Mouse (Mus musculus): ENCODE results near the gene Spns3. TPM values are rescaled to one million over a fixed set of nuclear protein-coding genes. Genes with fewer than 3 reads are reported as not detected.

The Spns3 gene
- polyA plus RNA-seq, 1 experiment from 2014 or later: not detected

DNA sequence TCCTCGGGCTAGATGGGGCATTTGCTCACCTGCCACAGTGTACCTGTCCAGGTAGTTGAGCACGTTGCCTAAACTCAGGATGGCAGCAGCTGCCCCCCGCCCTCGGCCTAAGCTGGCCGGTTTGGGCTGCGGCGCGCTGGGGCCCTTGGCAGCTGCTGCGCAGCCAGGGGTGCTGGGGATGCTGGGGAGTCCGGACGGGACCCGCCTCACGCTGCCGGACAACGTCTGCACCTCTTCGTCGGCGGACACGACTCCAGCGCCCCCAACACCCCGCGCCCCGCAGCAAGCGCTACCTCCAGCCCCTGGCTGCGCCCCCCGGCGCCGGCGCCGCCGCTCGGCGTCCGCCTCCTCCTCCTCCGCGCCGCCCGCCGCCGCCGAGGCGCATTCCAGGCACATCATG is 60.9 kb downstream of the Spns3 start:
- WGBS (ENCODE audit: missing documents): 1% methylated on average over 36 of the region's 42 CpGs
- Histone ChIP-seq H3K36me3 (ENCODE audit: inconsistent target) (no peaks in the 10 kb centered on the region), H3K4me3 (ENCODE audit: inconsistent target) (no peak overlapping the region), H3K27ac (no peak overlapping the region), H3K79me2 (ENCODE audit: inconsistent target) (no peaks in the 10 kb centered on the region)

DNA sequence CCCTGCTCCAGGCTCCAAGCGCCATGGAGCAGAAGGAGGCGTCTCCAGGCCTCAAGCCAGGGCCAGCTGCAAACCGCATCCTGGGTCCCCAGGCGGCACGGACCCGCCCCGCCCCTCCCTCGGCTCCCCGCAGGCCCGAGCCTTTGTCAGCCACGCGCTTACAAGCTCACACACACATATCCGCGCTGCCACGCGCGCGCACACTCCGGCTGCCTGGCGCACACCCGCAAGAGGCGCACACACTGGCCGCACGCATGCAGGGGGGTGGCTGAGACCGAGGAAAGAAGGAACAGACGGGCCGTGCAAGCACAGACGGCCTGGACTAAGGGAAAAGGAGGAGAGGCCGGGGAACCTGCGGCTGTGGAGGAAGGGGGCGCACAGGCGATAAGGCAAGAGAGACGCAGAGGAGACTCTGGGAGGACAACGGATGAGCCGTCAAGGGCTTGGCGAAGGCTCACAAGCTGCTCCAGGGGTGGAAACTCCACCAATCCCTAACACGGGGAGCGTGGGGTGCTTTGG is 61.5 kb downstream of the Spns3 start:
- Histone ChIP-seq H3K4me3 (ENCODE audit: inconsistent target) (no peak overlapping the region), H3K36me3 (ENCODE audit: inconsistent target) (no peaks in the 10 kb centered on the region), H3K27ac (no peak overlapping the region), H3K79me2 (ENCODE audit: inconsistent target) (no peaks in the 10 kb centered on the region)
- WGBS (ENCODE audit: missing documents): 3% methylated on average over 38 of the region's 38 CpGs

DNA sequence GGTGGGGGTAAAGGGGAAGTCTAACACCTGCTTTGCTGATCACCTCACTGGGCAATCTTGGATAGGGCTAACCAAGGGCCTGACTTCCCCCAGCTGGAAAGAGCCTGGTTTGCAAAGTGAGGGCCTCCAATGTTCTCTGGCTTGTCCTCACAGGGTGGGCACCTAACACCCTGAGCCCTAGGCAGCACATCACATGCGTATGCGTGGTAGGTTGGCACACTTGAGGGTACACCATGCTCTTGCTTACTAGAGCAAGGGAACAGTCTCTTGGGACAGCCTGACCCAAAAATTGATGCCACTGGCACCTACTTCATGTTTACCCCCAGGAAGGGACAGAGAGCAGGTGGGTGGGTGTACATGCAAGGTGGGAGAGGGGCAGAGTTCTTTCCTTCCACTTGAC is 62.6 kb downstream of the Spns3 start:
- H3K36me3 ChIP-seq (ENCODE audit: inconsistent target): no peaks in the 10 kb centered on the region
- H3K27ac ChIP-seq: no peak overlapping the region
- H3K79me2 ChIP-seq (ENCODE audit: inconsistent target): no peaks in the 10 kb centered on the region
- 57% methylated on average over 2 of the region's 2 CpGs for WGBS (ENCODE audit: missing documents)
- no peak overlapping the region for H3K4me3 ChIP-seq (ENCODE audit: inconsistent target)

DNA sequence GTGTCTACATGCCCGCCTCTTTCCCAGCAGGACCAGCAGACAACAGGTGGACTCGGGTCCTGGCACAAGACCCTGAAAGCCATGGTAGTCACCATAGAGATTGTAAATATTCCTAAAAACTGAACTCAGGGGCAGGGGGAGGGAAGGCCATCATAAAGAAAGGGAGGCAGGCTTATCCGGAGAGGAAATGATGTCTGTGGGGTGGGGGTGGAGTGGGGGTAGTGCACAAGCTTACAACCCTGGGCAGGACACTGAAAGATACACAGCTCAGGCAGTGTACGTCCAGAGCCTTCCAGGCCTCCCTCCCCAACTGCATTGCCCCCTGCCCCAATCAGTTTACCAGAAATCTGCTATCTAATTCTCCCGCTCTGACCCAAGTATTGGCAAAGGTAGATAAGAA is 63.1 kb downstream of the Spns3 start:
- no peak overlapping the region for H3K4me3 ChIP-seq (ENCODE audit: inconsistent target)
- H3K27ac ChIP-seq: no peak overlapping the region
- no peaks in the 10 kb centered on the region for H3K36me3 ChIP-seq (ENCODE audit: inconsistent target)
- 34% methylated on average over 5 of the region's 5 CpGs for whole genome bisulfite sequencing (ENCODE audit: missing documents)
- H3K79me2 ChIP-seq (ENCODE audit: inconsistent target): no peaks in the 10 kb centered on the region

DNA sequence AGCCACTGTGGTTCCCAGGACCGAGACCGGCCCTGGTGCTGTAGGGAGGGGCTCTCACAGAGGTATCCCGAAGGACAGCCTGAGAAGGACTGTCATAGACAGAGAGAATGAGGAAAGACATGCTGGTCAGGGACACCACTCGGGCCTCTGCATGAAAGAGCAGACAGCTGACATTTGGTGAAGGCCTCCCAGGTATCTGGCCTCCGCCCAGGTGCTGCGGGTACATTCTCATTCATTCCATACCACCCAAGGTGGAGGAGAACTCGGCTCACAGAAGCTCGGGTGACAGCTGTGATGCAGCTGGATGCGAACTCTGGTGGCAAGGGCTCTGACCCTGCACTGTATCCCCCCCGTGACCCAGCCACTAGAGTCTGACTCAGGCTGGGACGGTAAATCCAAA is 64.3 kb downstream of the Spns3 start:
- H3K4me3 ChIP-seq (ENCODE audit: inconsistent target): no peak overlapping the region
- WGBS (ENCODE audit: missing documents): 72% methylated on average over 11 of the region's 11 CpGs
- H3K27ac ChIP-seq: no peak overlapping the region

DNA sequence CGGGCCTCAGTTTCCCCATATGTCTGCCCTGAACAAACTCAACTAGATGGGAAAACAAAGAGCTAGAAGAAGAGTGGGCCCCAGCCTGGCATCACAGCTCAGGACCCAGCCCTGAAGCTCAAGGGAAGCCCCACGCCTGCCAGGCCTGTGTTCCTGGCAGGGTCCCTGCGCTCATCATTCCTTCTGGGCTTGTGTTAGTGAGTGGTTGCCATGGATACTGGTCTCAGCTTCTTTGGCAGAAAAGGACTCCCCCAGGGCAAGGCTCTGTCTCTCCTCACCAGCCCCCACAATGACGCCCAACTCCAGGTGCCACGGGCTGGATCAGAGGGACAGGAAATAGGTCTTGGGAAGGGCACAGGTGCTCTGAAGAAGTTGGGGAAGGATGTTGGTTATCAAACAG is 65.1 kb downstream of the Spns3 start:
- Histone ChIP-seq H3K27ac (no peak overlapping the region), H3K4me3 (ENCODE audit: inconsistent target) (no peak overlapping the region), H3K79me2 (ENCODE audit: inconsistent target) (no peaks in the 10 kb centered on the region), H3K36me3 (ENCODE audit: inconsistent target) (no peaks in the 10 kb centered on the region)
- WGBS (ENCODE audit: missing documents): 46% methylated on average over 5 of the region's 5 CpGs

More for the DNA sequence above, 64.3 kb downstream of the Spns3 start:
- Histone ChIP-seq H3K36me3 (ENCODE audit: inconsistent target) (no peaks in the 10 kb centered on the region), H3K79me2 (ENCODE audit: inconsistent target) (no peaks in the 10 kb centered on the region)

DNA sequence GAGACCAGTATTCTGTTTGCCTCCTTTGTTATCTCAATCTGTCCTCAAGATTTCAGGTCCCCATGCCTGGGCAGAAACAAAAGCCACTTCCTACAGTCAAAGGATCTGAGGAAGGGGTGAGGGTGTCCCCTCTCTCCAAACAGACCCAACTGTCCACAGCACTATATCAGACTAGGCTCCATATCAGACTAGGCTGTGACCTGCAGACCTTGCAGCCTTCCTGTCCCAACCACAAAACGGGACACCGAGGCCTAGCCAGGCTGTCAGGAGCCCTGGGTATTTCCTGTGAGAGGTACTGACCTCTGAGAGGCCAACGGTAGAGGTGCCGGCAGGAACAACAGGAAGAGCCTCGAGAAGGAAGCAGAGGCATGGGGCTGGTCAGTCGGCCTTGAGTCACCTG is 65.8 kb downstream of the Spns3 start:
- WGBS (ENCODE audit: missing documents): 18% methylated on average over 6 of the region's 6 CpGs
- Histone ChIP-seq H3K79me2 (ENCODE audit: inconsistent target) (no peaks in the 10 kb centered on the region), H3K36me3 (ENCODE audit: inconsistent target) (no peaks in the 10 kb centered on the region), H3K27ac (no peak overlapping the region), H3K4me3 (ENCODE audit: inconsistent target) (no peak overlapping the region)

DNA sequence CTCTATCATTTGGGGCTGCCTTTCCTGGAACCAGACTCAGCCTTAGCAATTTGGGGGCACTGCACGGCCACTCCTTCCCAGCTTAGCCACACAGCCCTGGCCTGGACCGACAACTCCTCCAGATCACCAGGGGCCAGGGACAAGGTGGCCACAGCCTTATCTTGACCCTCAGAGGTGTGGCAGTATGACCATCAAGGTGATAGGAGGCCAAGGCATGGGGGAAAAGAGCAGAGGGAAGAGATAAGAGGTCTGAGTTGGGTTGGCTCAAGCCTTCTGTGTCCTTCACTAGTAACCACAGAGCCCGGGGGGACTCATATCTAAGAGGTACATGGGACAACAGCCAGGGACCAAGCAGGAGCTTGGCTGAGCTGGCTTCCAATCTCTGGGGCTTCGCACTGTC is 68.4 kb downstream of the Spns3 start:
- no peaks in the 10 kb centered on the region for H3K36me3 ChIP-seq (ENCODE audit: inconsistent target)
- H3K79me2 ChIP-seq (ENCODE audit: inconsistent target): no peaks in the 10 kb centered on the region
- 62% methylated on average over 4 of the region's 4 CpGs for WGBS (ENCODE audit: missing documents)
- no peak overlapping the region for H3K27ac ChIP-seq
- H3K4me3 ChIP-seq (ENCODE audit: inconsistent target): no peak overlapping the region

DNA sequence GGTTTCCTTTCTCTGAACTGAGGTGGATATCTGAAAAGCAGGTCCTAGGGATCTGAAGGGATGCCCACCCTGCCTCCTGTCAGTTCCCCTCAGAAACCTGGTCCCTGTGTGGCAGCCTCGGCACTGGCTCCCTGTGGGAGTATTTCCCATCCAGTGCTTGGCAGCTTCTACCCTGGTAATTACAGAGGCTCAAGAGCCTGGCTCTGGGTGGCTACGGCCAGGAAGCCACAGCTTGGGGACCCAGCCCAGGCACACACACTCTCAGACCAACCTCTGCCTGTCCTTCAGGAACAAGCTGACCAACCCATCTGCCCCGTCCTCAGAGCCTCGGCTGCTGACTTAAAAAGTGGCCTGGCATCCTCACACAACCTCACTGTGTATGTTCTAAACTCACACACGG is 69.0 kb downstream of the Spns3 start:
- WGBS (ENCODE audit: missing documents): 61% methylated on average over 5 of the region's 5 CpGs
- Histone ChIP-seq H3K4me3 (ENCODE audit: inconsistent target) (no peak overlapping the region), H3K27ac (no peak overlapping the region)

DNA sequence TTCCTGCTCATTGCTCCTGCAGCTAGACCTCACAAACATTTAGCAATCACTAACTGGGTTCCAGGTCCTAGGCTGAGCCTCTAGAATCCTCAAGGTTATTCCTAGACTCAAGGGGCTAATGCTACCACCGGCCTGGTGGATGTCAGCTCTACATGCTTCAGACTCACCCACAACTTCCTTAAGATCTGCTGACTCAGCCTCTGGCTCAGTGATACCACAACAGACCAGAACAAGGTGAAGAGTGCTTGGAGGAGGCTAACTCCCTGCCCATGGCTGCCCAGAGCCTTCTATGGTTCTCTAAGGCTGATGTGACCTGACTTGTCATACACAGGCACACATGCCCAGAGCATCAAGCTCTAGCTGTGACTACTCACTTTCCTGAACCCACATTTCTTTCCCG is 70.8 kb downstream of the Spns3 start:
- Histone ChIP-seq H3K79me2 (ENCODE audit: inconsistent target) (no peaks in the 10 kb centered on the region), H3K36me3 (ENCODE audit: inconsistent target) (no peaks in the 10 kb centered on the region), H3K27ac (no peak overlapping the region), H3K4me3 (ENCODE audit: inconsistent target) (no peak overlapping the region)
- 35% methylated on average over 2 of the region's 2 CpGs for WGBS (ENCODE audit: missing documents)

More for the DNA sequence above, 69.0 kb downstream of the Spns3 start:
- Histone ChIP-seq H3K36me3 (ENCODE audit: inconsistent target) (no peaks in the 10 kb centered on the region), H3K79me2 (ENCODE audit: inconsistent target) (no peaks in the 10 kb centered on the region)

DNA sequence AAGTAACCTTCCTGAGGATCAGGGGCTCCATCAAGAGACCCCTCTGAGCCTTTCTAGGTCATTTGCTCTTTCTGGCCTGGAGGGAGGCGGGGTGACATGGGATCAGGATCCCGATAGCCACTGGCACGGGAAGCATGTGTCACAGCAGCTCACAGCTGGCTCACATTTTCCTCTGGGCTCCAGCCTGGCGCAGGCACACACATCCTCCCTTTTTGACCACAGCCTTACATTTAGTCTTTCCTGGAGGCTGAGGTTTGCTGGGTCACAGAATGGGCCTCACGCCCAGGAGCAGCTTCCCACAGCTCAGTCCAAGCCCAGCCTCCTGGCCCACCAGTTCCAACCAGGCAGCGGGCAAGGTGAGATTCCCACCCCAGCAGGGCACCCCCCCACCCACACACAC is 72.1 kb downstream of the Spns3 start:
- Histone ChIP-seq H3K27ac (no peak overlapping the region), H3K4me3 (ENCODE audit: inconsistent target) (no peak overlapping the region), H3K36me3 (ENCODE audit: inconsistent target) (no peaks in the 10 kb centered on the region), H3K79me2 (ENCODE audit: inconsistent target) (no peaks in the 10 kb centered on the region)
- 68% methylated on average over 6 of the region's 6 CpGs for WGBS (ENCODE audit: missing documents)

DNA sequence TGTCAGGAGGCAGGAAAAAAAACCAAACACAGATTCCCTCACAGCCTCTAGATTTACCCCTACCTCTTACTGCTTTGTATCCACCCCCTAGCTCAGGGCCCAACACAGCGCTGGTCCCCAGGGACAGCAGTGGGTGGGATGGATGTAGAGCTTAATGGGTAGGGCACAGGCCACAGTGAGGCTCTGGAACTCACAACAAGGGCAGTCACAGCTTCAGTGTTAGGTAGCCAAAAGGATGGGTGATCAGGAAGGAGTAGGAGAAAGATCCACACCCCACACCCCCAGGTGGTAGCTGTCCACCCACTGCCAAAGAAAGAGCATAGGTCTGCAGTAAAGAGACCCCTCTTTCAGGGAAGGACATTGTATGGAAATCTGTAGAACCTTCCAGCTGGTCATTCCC is 72.7 kb downstream of the Spns3 start:
- H3K4me3 ChIP-seq (ENCODE audit: inconsistent target): no peak overlapping the region
- 88% methylated on average over 1 of the region's 1 CpGs for whole genome bisulfite sequencing (ENCODE audit: missing documents)
- no peak overlapping the region for H3K27ac ChIP-seq
- no peaks in the 10 kb centered on the region for H3K79me2 ChIP-seq (ENCODE audit: inconsistent target)
- H3K36me3 ChIP-seq (ENCODE audit: inconsistent target): no peaks in the 10 kb centered on the region

DNA sequence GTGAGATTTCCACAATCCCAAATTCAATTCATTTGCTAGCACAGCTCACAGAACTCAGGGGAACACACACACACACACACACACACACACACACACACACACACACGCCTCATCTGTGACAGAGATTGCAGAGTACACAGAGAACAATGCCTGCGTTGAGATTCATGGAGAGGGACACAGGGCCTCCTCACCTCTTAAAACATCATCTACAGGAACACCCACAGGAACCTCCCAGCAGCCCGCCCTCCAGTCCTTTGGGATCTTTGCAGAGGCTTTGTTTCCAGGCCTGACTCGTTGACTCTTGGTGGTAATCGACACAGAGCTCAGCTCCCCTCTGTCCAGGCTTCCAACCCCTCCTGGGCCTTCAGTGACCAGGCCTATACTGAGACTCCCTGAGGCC is 73.1 kb downstream of the Spns3 start:
- H3K36me3 ChIP-seq (ENCODE audit: inconsistent target): no peaks in the 10 kb centered on the region
- H3K4me3 ChIP-seq (ENCODE audit: inconsistent target): no peak overlapping the region
- H3K27ac ChIP-seq: no peak overlapping the region
- H3K79me2 ChIP-seq (ENCODE audit: inconsistent target): no peaks in the 10 kb centered on the region
- WGBS (ENCODE audit: missing documents): 69% methylated on average over 4 of the region's 5 CpGs

DNA sequence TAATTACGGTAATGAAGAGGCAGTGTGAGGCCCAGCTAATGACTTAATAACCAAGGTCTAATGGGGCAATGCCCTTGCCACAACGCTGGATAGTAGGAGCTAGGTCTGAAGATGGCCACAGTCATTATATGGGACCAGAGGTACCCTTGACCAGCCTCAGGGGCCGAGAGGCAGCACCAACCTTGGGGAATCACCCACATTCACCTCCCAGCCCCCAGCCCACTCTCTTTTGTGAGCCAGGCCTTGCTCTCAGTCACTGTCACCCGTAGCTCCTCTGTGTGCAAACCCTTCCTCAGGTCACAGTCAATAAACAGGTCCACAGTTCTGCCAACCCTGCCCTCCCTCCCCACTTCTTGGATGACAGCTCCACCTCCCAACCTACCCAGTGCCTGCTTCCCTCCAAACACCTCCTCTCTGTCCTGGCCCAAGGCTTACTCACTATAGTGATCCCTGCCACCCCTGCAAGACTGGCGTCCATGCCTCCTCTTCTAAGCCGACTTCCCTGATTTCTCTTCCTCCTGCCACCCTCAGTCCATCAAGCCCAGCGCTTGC is 74.2 kb downstream of the Spns3 start:
- Histone ChIP-seq H3K79me2 (ENCODE audit: inconsistent target) (no peaks in the 10 kb centered on the region), H3K36me3 (ENCODE audit: inconsistent target) (no peaks in the 10 kb centered on the region), H3K27ac (no peak overlapping the region), H3K4me3 (ENCODE audit: inconsistent target) (no peak overlapping the region)
- 55% methylated on average over 7 of the region's 7 CpGs for WGBS (ENCODE audit: missing documents)

DNA sequence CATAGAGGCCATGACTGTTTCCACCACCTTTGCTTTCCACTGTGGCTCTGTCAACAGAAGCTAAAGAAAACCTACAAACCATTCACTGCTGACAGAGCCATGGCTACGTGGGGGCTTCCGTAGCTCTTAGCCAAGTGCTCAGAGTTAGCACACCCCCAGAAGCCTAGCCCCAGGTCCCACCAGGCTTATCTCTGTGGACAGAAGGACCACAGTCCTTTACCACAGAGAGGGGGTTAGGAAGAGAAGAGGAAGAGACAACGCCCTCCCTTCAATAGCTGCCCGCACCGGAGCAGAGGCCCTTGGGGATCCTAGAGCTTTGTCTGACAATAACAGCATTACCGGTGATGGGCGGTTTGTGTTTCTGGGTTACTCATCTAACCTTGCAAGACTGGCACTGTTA is 74.9 kb downstream of the Spns3 start:
- Histone ChIP-seq H3K4me3 (ENCODE audit: inconsistent target) (no peak overlapping the region), H3K79me2 (ENCODE audit: inconsistent target) (no peaks in the 10 kb centered on the region), H3K27ac (no peak overlapping the region), H3K36me3 (ENCODE audit: inconsistent target) (no peaks in the 10 kb centered on the region)
- WGBS (ENCODE audit: missing documents): 46% methylated on average over 7 of the region's 7 CpGs

DNA sequence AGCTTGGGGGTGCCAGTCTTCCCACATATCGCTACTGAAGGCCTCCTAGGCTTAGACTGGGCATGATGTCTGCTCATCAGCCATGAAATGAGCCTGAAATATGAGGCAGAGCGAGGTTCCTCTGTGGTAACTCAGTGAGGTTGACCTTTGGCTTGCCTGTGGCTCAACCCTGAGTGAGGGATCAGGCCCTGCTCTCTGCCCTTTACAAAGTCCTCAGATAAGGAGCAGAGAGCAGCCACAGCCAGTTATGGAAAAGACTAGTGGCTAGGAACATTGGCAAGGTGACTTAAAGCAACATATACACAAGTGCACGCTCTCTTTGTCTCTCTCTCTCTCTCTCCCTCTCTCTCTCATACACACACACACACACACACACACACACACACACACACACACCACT is 75.4 kb downstream of the Spns3 start:
- 85% methylated on average over 2 of the region's 3 CpGs for WGBS (ENCODE audit: missing documents)
- no peaks in the 10 kb centered on the region for H3K36me3 ChIP-seq (ENCODE audit: inconsistent target)
- H3K4me3 ChIP-seq (ENCODE audit: inconsistent target): no peak overlapping the region
- no peaks in the 10 kb centered on the region for H3K79me2 ChIP-seq (ENCODE audit: inconsistent target)
- H3K27ac ChIP-seq: no peak overlapping the region

All from macrophage (primary cell).